Mouse (Mus musculus) Patski (cell line): ENCODE results near the gene Dohh. TPM values are rescaled to one million over a fixed set of nuclear protein-coding genes. Genes with fewer than 3 reads are reported as not detected.

Source experiments
- ATAC-seq: fragments of 100-300 bp; one replicate; pipeline ENCODE4 v1.8.0; 2021
- CTCF ChIA-PET: fragments of 350-600 bp; sonication (Branson Sonifier 250); formaldehyde crosslinking; loops from one replicate; lab custom pipeline; 2022; ENCODE audit warnings: inconsistent platforms; lab: Charles Lee
- POLR2A ChIA-PET: fragments of 350-600 bp; sonication (Branson Sonifier 250); formaldehyde crosslinking; loops from one replicate; lab custom pipeline; 2022; ENCODE audit warnings: antibody characterized with exemption, inconsistent platforms; lab: Charles Lee
- DNase-seq: peaks from one replicate; pipeline ENCODE4 v3.0.0-alpha.2; 2011; ENCODE audit warnings: low read depth, low spot score
- H3K27me3 ChIP-seq: fragments of 371-371 bp; one replicate; pipeline ENCODE4 v1.5.1; 2021
- CTCF ChIP-seq: fragments of 100-300 bp; IDR thresholded peaks from one replicate; pipeline ENCODE4 v1.5.1; 2021
- in situ Hi-C: fragments of 300-500 bp; cut with MboI; formaldehyde crosslinking; loops from 3 replicates; pipeline ENCODE4 v1.11.1; 2018; ENCODE audit warnings: low pct_unique_long_range_greater_than_20kb, mixed read lengths
- polyA plus RNA-seq: library from polyadenylated mRNA; unstranded; gene quantifications from one replicate; pipeline ENCODE4 v1.2.3, GENCODE M21; 2021

Gene Dohh
- polyA plus RNA-seq, 1 experiment from 2014 or later = 83.4 TPM

DNA sequence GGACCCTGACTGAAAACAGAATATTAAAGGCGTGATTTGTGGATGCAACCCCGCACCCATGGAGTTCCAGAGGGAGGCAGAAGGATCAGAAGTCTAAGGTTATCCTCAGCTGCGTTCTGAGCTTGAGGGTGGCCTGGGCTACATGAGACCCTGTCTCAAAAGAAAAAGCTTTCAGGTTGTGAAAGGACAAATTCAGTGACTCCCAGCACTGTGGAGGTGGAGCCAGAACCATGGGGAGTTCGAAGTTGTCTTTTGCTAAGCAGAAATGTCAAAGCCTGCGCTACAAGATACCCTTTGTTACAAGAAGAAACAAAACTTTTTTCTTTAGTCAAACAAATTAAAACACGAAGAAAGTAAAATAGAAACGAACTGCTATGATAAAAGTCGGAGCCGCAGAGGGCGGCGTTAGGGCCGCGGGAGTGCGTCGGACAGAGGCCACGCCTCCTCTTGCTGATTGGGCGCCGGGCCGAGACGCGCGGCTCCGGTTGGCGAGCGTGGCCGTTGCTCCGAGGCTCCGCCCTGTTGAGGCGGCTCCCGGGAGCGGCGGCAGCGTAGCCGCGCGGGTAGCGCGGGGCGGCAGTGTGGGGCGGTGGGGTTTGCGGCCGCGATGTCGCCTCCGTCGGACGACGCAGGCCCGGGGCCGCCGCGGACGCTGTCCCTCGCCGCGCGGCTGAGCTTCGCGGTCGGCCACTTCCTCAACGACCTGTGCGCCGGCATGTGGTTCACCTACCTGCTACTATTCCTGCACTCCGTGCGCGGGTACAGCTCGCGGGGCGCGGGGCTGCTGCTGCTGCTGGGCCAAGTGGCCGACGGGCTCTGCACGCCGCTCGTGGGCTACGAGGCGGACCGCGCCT is 27.0 kb upstream of the Dohh start, which contains the start of gene Mfsd12:
Mfsd12 (plus strand) TSS at position 501 of the 854 bp plus-strand sequence.
- ATAC-seq (peak; percentile 77), DNase-seq (no peak)
- CTCF ChIA-PET = no interaction called here
- in situ Hi-C loops = no loop called here
- POLR2A ChIA-PET = interaction anchor here (0.8 to 1.2 kb wide), 3 partner anchors 16 to 67 kb away, joined by 3 to 4 read pairs (median 3); partner anchors contain the start of gene Smim24
- no peak for TF ChIP-seq CTCF
- H3K27me3 ChIP-seq = no peaks in the 10 kb centered on the region

DNA sequence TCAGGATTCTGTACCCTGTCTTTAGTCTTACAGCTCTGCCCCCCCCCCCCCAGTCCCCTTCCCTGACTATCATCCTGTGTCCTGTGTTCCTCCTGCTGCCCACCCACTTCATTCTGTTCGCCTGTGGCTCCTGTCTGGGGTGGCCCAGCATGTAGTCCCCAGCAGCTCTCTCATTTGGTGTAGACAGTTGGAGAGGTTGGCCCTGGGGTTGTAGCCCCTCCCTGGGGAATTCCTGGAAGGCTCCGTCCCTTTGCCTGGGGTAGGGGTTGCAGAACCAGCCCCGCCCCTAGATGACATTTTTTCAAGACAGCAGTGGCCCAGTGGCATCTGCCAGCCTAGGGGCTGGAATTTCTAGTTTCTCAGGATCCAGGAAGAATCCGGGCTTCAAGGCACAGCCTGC is 26.0 kb upstream of the Dohh start:
- no peak for TF ChIP-seq CTCF
- in situ Hi-C loops = no loop called here
- POLR2A ChIA-PET = interaction anchor here (0.8 kb wide), 1 partner anchor 68 kb away, joined by 4 read pairs; no protein-coding TSS in a partner anchor

DNA sequence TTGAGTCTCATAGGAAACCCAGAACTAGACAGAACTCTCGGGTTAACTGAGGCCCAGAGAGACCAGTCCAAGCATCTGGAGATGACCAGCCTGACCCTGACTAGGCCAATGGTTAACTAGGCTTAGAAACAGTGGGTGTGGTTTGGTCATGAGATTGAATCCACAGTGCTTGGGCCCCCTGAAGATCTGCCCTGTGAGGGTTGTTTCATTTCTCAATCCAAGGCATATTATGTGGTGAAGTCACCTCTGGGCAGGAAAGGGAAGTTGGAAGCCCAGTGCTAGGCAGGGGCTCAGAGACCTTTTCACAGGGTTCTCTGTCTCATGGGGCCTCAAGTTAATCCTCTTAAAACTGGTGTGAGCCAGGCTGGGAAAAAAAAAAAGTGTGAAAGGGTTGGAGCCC is 25.4 kb upstream of the Dohh start:
- POLR2A ChIA-PET = no interaction called here
- no peaks in the 10 kb centered on the region for H3K27me3 ChIP-seq
- in situ Hi-C loops = no loop called here
- CTCF ChIA-PET = no interaction called here
- ATAC-seq (peak; percentile 20), DNase-seq (no peak)
- no peak for TF ChIP-seq CTCF

More for the DNA sequence above, 26.0 kb upstream of the Dohh start:
- no peaks in the 10 kb centered on the region for H3K27me3 ChIP-seq
- ATAC-seq (no peak), DNase-seq (no peak)
- CTCF ChIA-PET = no interaction called here

DNA sequence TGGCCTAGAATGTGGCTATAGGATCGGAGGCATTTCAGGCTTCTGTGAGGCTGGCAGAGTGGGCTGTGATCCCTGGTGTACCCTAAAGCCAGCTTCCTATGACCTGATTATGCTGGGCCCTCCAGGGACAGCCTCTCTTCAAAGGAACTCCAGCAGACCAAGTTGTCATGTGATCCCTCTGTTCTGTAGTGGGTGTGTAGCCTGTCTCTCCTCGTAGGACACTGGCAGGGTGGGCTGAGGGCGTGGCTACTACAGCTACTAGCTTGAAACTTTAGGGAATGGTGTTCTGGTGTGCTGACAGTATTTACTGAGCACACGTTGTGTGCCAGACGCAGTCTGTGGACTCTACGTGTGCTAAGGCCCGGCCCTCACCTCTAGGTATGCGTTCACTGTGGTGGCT is 23.5 kb upstream of the Dohh start:
- H3K27me3 ChIP-seq = no peaks in the 10 kb centered on the region
- ATAC-seq (no peak), DNase-seq (no peak)
- ChIA-PET POLR2A (interaction anchor here (1.2 kb wide), 1 partner anchor 17 kb away, joined by 3 read pairs; no protein-coding TSS in a partner anchor), CTCF (interaction anchor here (1.2 kb wide), 1 partner anchor 10 kb away, joined by 3 read pairs; the partner anchor contains the start of gene Hmg20b)
- in situ Hi-C loops = no loop called here
- no peak for TF ChIP-seq CTCF

DNA sequence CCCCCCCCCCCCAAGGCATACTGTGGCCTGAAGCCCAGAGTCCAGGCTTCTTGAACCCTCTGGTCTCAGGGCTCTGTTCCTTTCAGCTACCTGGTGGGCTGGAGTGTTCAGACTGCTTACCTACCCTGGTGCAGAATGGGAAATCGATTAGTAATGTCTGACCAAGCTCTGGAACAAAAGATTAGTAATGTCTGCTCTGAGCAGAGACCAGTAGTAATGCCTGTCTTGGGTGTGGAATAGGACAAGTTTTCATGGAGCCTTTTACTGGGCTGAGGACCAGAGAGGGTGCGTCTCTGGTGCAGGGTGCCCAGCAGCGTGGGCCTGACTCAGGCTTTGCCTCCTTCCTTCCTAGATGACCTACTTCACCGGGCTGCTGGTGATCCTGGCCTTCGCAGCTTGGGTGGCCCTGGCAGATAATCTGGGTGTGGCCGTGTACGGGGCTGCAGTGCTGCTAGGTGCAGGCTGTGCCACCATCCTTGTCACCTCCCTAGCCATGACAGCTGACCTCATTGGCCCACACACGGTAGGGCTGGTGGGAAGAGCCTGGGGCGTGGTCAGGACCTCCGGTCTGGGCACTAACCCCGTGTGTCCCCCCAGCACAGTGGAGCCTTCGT is 21.8 kb upstream of the Dohh start:
- CTCF ChIA-PET = interaction anchor here (1.0 kb wide), 1 partner anchor 15 kb away, joined by 3 read pairs; no protein-coding TSS in a partner anchor
- no peak for DNase-seq
- in situ Hi-C loops = no loop called here
- POLR2A ChIA-PET = no interaction called here
- no peaks in the 10 kb centered on the region for H3K27me3 ChIP-seq
- no peak for TF ChIP-seq CTCF
- no peak for ATAC-seq

DNA sequence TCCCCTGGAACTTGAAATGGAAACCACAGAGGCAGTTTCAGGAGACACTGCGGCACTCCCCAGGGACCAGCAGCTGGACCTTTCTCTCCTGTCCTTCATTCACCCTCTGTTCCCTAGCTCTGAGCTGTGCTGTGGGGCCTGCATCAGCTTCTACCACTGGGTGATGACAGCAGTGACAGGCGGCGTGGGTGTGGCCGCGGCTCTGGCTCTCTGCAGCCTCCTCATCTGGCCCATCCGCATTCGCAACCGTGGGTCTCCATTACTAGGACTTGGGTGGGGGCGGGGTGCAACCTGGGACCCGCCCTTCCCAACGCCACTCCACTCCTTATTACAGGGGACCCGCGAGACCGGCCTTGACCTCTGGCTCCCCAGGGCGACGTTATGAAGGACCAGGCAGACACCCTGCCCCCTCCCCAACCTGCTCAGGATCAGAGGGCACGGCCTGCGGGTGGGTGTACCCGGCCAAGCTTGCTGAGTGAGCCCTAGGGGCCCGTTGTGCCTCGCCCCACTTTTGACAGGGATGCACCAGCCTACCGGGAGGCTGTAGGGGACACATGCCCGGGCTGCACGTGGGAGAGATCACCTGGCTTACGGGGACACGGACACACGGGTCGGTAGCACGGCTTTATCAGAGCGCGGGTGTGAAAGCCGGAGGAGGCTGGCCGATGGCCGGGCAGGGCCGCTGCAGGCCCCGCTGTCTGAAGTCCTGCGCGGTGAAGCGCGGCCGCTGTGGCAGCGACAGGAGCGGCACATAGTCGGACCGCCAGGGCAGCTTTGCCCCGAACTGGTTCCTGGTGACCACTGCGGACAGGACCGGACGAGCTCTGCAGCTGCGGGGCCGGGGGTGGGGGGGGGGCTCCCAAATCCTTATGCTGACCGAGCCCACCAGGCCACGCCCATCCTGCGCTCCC is 20.5 kb upstream of the Dohh start:
- in situ Hi-C loops = no loop called here
- ATAC-seq (no peak), DNase-seq (no peak)
- CTCF ChIA-PET = no interaction called here
- H3K27me3 ChIP-seq = no peaks in the 10 kb centered on the region
- POLR2A ChIA-PET = interaction anchor here (1.3 kb wide), 1 partner anchor 14 kb away, joined by 3 read pairs; the partner anchor contains the start of gene Fzr1
- no peak for TF ChIP-seq CTCF

DNA sequence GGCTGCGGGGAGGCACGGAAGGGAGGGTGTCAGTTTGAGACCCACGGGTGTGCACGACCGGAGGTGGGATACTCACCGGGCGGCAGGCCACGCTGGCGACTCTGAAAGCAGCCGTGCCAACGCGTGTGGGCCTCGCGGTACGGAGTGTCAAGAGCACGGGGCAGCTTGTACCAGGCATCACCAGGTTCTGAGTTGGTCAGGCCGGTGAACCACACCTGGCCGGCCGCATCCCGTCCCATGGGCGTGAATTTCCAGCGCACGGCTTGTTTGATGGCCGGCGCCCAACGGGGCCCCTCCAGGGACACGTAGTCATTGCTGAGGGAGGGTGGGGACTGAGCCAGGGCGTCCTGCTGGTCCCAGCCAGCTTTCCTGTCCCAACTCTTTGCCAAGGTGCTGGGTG is 19.6 kb upstream of the Dohh start:
- DNase-seq = no peak
- in situ Hi-C loops = no loop called here
- ATAC-seq = no peak
- POLR2A ChIA-PET = interaction anchor here (1.3 kb wide), 1 partner anchor 13 kb away, joined by 3 read pairs; the partner anchor contains the start of gene Fzr1
- H3K27me3 ChIP-seq = no peaks in the 10 kb centered on the region
- CTCF ChIA-PET = interaction anchor here (0.6 kb wide), 1 partner anchor 33 kb away, joined by 3 read pairs; no protein-coding TSS in a partner anchor
- TF ChIP-seq CTCF = no peak

DNA sequence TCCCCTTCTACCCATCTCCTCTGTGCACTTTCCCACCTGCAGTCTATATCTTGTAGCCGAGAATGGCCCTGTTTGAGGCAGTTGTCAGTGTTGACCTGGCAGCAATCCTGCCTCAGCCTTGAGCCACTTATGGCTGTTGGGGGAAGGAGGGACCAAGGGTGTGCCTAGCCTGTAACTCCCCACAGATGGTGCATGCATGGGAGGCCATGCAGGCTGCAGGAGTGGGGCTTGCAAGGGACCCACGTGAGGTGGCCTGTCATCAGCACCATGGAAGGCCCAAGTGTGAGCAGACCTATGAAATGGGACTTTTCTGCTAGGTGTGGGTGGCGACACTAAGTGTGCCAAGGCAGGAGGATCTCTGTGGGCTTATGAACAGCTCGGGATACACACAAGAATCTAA is 19.2 kb upstream of the Dohh start:
- POLR2A ChIA-PET = interaction anchor here (1.3 to 1.4 kb wide), 2 partner anchors 11 to 13 kb away, joined by 3 to 4 read pairs; partner anchors contain the start of gene Fzr1
- H3K27me3 ChIP-seq = no peaks in the 10 kb centered on the region
- DNase-seq (no peak), ATAC-seq (no peak)
- CTCF ChIA-PET = no interaction called here
- TF ChIP-seq CTCF = no peak
- in situ Hi-C loops = no loop called here

DNA sequence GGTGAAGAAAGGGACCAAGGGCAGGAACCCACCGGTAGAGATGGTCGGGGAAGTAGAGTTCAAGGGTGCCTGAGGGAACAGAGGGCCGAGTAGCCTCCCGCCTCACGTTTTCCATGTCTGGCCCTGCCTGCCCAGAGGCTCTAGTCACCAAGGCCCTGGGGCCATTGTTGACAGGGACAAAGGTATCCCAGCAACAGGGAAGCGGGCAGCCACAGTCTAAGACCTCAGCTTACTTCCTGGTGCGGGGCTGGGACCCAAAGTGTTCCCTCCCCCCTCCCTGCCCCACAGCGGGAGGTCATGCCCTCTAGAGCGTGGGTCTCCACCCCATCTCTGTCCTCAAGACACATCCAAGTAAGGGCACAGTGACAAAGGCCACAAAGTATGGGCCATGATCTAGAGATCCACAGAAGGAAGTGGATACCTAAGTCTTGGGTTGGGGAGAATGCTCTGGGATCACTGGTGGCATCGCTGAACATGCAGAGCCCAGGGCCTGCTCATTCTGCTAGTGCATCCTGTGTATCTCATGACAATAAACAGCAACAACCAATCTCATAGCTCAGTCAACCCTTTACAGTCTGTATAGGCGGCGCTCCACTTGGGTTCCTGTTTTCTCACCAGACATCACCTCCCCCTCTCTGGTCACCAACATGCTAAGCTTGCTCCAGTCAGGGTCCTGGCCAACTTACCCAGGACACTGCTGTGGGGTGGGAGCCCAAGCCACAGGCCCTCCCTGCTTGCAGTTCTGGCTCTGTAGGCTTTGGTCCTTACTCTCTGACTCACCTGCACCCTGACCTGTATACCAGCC is 18.4 kb upstream of the Dohh start, which contains the start of gene 4930404N11Rik:
4930404N11Rik (minus strand) TSS at position 145 of the 805 bp plus-strand sequence.
- DNase-seq (no peak), ATAC-seq (peak; percentile 12)
- TF ChIP-seq CTCF = no peak
- CTCF ChIA-PET = no interaction called here
- H3K27me3 ChIP-seq = no peaks in the 10 kb centered on the region
- in situ Hi-C loops = no loop called here
- POLR2A ChIA-PET = interaction anchor here (1.4 kb wide), 1 partner anchor 10 kb away, joined by 4 read pairs; no protein-coding TSS in a partner anchor
